Mouse (Mus musculus): ENCODE measurements around the gene Fut2.
"Not testable (repeated sequence)": the region's sequence is repeated elsewhere in the genome, so short reads cannot be mapped to it uniquely, and the experiment has no call there.

The Fut2 gene

GRCm38 (mm10) chr7:45678513-45678912 is 12.3 kb upstream of the Fut2 start:
- DNase-seq (ENCODE audit: extremely low read depth, insufficient read length, low spot score) = peak; percentile 60

GRCm38 (mm10) chr7:45677627-45678295 is 11.6 kb upstream of the Fut2 start:
- no peak for DNase-seq (ENCODE audit: extremely low read depth, insufficient read length, low spot score)

- no peak for DNase-seq (ENCODE audit: extremely low read depth, insufficient read length, low spot score)
Measured at GRCm38 (mm10) chr7:45668921-45669320, 2.7 kb upstream of the Fut2 start.

- no peak for DNase-seq (ENCODE audit: extremely low read depth, insufficient read length, low spot score)
Measured at GRCm38 (mm10) chr7:45667761-45668160, 1.6 kb upstream of the Fut2 start.

GRCm38 (mm10) chr7:45665303-45666138 is 673 bp downstream of the Fut2 start:
- no peak for DNase-seq (ENCODE audit: extremely low read depth, insufficient read length, low spot score)

- DNase-seq (ENCODE audit: extremely low read depth, insufficient read length, low spot score) = not testable (repeated sequence)
Measured at GRCm38 (mm10) chr7:45661702-45662101, 4.5 kb downstream of the Fut2 start.

GRCm38 (mm10) chr7:45660746-45661478 is 5.3 kb downstream of the Fut2 start:
- no peak for DNase-seq (ENCODE audit: extremely low read depth, insufficient read length, low spot score)

- DNase-seq (ENCODE audit: extremely low read depth, insufficient read length, low spot score) = no peak
Measured at GRCm38 (mm10) chr7:45654424-45655047, 11.7 kb downstream of the Fut2 start.

- DNase-seq (ENCODE audit: extremely low read depth, insufficient read length, low spot score) = not testable (repeated sequence)
Measured at GRCm38 (mm10) chr7:45650484-45650883, 15.7 kb downstream of the Fut2 start.

GRCm38 (mm10) chr7:45649351-45649750 is 16.8 kb downstream of the Fut2 start:
- DNase-seq (ENCODE audit: extremely low read depth, insufficient read length, low spot score) = no peak

GRCm38 (mm10) chr7:45646671-45647070 is 19.5 kb downstream of the Fut2 start:
- no peak for DNase-seq (ENCODE audit: extremely low read depth, insufficient read length, low spot score)

- no peak for DNase-seq (ENCODE audit: extremely low read depth, insufficient read length, low spot score)
Measured at GRCm38 (mm10) chr7:45645591-45645971, 20.6 kb downstream of the Fut2 start.

GRCm38 (mm10) chr7:45644872-45645590 is 21.2 kb downstream of the Fut2 start:
- DNase-seq (ENCODE audit: extremely low read depth, insufficient read length, low spot score) = no peak

GRCm38 (mm10) chr7:45644183-45644582 is 22.0 kb downstream of the Fut2 start:
- DNase-seq (ENCODE audit: extremely low read depth, insufficient read length, low spot score) = no peak

- DNase-seq (ENCODE audit: extremely low read depth, insufficient read length, low spot score) = no peak
Measured at GRCm38 (mm10) chr7:45643441-45644178, 22.6 kb downstream of the Fut2 start.

GRCm38 (mm10) chr7:45642503-45643255 is 23.5 kb downstream of the Fut2 start:
- no peak for DNase-seq (ENCODE audit: extremely low read depth, insufficient read length, low spot score)

- DNase-seq (ENCODE audit: extremely low read depth, insufficient read length, low spot score) = no peak
Measured at GRCm38 (mm10) chr7:45642083-45642482, 24.1 kb downstream of the Fut2 start.

- DNase-seq (ENCODE audit: extremely low read depth, insufficient read length, low spot score) = peak; percentile 28
Measured at GRCm38 (mm10) chr7:45641391-45642040, 24.7 kb downstream of the Fut2 start.
